Mouse (Mus musculus) E14TG2a.4 (cell line): ENCODE results near the gene Dync2h1.

Source experiments
- CTCF ChIP-seq: conservative IDR thresholded peaks from 2 replicates; pipeline ENCODE4 v1.5.1; 2014; ENCODE audit warnings: low read length
- NANOG ChIP-seq: IDR thresholded peaks from 2 replicates; pipeline ENCODE4 v1.6.1; 2014; ENCODE audit warnings: borderline replicate concordance, low read length, mixed read lengths

DNA sequence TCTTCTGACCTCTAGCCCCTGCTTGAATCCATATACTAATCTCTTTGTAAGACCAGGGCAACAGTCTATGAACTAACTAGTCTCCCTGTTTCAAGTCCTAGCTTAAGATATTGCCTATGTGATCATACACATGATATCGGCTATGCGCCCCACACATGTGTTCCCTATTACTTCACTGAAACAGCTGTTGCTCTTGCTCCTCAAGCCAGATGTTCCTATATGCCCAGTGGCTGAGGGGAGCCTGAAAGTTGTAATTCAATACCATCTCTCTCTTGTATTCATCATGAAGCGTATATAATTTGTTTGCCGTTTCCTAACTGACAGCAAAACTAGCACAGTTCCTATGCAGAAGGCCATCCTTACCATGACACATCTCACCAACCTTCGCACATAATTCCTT, 23.6 kb downstream of the Dync2h1 start:
- no peak for TF ChIP-seq CTCF
- no peak for TF ChIP-seq NANOG
